8 mouse cellular contexts compared by ENCODE assay signal in genomic region chr10:108161261-108162256, GRCm38 (mm10). TPM values are rescaled to one million over a fixed set of nuclear protein-coding genes. Genes with fewer than 3 reads are reported as not detected.
A peak's percentile ranks its signal among the peaks of the same experiment; 100 is the strongest.
DNase-seq lines count a peak whose midpoint lies in the region; ATAC-seq and TF ChIP-seq lines count a peak whose summit lies in the region.

Ppp1r12a (plus strand) TSS chr10:108162193.

- peak; percentile 35 for DNase-seq in Patski (ENCODE audit: low read depth, low spot score)
- peak; percentile 96 to 98 for DNase-seq in cerebellum, postnatal 14 days
- peak; percentile 86 to 91 for DNase-seq in frontal cortex, postnatal 25 days (ENCODE audit: low spot score in 2 of 2)
- DNase-seq in hindbrain, embryonic 14.5 days (ENCODE audit: low spot score): peak; percentile 96
- DNase-seq in left cerebral cortex, adult 11 months (ENCODE audit: low spot score): peak; percentile 91
- DNase-seq in lung, postnatal 4 days: peak; percentile 97 to 99
- DNase-seq in retina, postnatal 7 days (ENCODE audit: low read depth, low spot score): peak; percentile 92
- peak; percentile 98 for DNase-seq in urinary bladder, adult 2 months (ENCODE audit: low spot score)

- no peaks in the 10 kb centered on the region for H3K9me3 ChIP-seq in hindbrain, embryonic 14.5 days (ENCODE audit: control insufficient read depth, low read length)

- H3K4me3 ChIP-seq in hindbrain, embryonic 14.5 days (replicated peaks; ENCODE audit: low read length): peak within 1 kb of the TSS; percentile 89

- peaks cover 28% of the 10 kb centered on the region for H3K4me1 ChIP-seq in hindbrain, embryonic 14.5 days (replicated peaks; ENCODE audit: control insufficient read depth, insufficient read depth, low read length)

- no peaks in the 10 kb centered on the region for H3K27me3 ChIP-seq in Patski
- no peaks in the 10 kb centered on the region for H3K27me3 ChIP-seq in hindbrain, embryonic 14.5 days (ENCODE audit: control insufficient read depth, insufficient read depth, low read length)

- POLR2A ChIA-PET in Patski (lab: Charles Lee): no interaction called here

- H3K9ac ChIP-seq in hindbrain, embryonic 14.5 days: peak within 1 kb of the TSS; percentile 97

- CTCF ChIA-PET in Patski (lab: Charles Lee): interaction anchor here (0.6 to 1.3 kb wide), 3 partner anchors 59 to 303 kb away, joined by 3 read pairs; no protein-coding TSS in a partner anchor

- peak within 1 kb of the TSS; percentile 74 for H3K4me2 ChIP-seq in hindbrain, embryonic 14.5 days (replicated peaks)

- ATAC-seq in Patski: peak; percentile 94
- peak; percentile 95 for ATAC-seq in hindbrain, embryonic 14.5 days (ENCODE audit: low FRiP score)

- in situ Hi-C loops in Patski (cut with MboI; ENCODE audit: low pct_unique_long_range_greater_than_20kb): loop anchor here (5.0 to 10.0 kb wide), 2 partner anchors 229 to 283 kb away; no protein-coding TSS in a partner anchor

- TF ChIP-seq CTCF in Patski (IDR thresholded peaks at IDR 0.05): no peak

- no peaks in the 10 kb centered on the region for H3K36me3 ChIP-seq in hindbrain, embryonic 14.5 days (replicated peaks; ENCODE audit: control insufficient read depth, insufficient read depth)

- H3K27ac ChIP-seq in hindbrain, embryonic 14.5 days: peak within 1 kb of the TSS; percentile 97

- under 1% methylated on average over 69 of the region's 89 CpGs for WGBS in hindbrain, embryonic 14.5 days

RNA-seq across cellular contexts. Expression of gene Ppp1r12a, which starts in this region (rescaled TPM):
- 68.9 TPM for polyA plus RNA-seq in Patski (2021)
- polyA plus RNA-seq in hindbrain, embryonic 14.5 days (2014; fragmentation: Nextera tagmentation; extraction: Ambion mirVana): 64.0 and 69.6 TPM in 2 replicates
- 559 and 692 TPM in 2 replicates for polyA plus RNA-seq in urinary bladder, adult 2 months (2012; rRNA removed)

Comparison
In these comparisons a context has a peak if more than half of its experiments do, and no peak if none do; other contexts are left out.
1. Peak in every context shown above with its lines: DNase-seq, ATAC-seq, H3K4me3 ChIP-seq and H3K27ac ChIP-seq.
2. DNase-seq: peak in every context shown above with its lines; median percentile 98 in lung, postnatal 4 days; 98 in urinary bladder, adult 2 months; 97 in cerebellum, postnatal 14 days; 96 in hindbrain, embryonic 14.5 days; 92 in retina, postnatal 7 days; 91 in left cerebral cortex, adult 11 months; 88 in frontal cortex, postnatal 25 days; 35 in Patski.